Mouse (Mus musculus): ENCODE measurements at regions not wholly inside any gene's neighbourhood (a gene's known extent, or its start where the extent isn't known, plus 50 kb on each side); places are given as distances from the start of the nearest gene placed in this dataset.

DNA sequence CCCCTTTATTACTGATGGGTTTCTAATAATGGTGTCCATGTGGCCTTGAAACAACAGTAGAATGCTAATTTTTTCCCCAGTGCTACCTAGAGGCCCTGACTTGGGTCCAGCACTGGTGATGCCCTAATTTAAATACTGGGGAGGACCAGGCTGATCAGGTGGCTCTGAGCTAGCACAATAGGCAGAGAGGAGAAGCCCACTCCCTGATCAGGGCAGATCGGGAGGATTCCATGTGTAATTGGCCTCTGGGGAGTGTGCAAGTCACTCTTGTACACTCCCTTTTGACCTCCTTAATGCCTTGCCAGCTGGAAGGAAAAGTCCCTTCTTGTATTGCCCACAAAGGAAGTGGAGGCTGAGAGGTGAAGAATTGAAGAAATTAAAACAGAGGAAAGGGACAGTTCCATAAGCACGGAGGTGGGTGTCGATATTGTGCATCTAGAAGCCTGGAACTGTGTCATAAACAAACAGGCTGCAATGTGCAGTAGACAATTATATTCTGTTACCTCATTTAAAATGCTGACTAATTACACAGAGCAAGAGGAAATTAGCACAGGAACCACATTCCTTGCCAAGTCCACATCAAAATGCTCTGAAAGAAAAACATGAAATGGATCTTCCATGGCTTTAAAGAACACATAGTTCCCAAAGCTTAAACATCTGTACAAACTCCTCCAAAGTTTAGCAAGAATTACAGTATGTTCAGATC is 498.4 kb upstream of the Nr2f1 start:
- TF ChIP-seq CTCF (IDR thresholded peaks at IDR 0.05), result no peak
- 0 out of 2 replicates have a peak, but pooled peaks have one; percentile 36 for TF ChIP-seq EP300 (IDR thresholded peaks at IDR 0.05)
